Mouse (Mus musculus) frontal cortex, postnatal 36 days (tissue): ENCODE data around the gene Pax6.

Experiments used
- DNase-seq, 2 experiments: peaks; one replicate each; pipeline ENCODE4 v3.0.0; 2022; ENCODE audit warnings: low spot score in 2 of 2

Gene Pax6

DNA sequence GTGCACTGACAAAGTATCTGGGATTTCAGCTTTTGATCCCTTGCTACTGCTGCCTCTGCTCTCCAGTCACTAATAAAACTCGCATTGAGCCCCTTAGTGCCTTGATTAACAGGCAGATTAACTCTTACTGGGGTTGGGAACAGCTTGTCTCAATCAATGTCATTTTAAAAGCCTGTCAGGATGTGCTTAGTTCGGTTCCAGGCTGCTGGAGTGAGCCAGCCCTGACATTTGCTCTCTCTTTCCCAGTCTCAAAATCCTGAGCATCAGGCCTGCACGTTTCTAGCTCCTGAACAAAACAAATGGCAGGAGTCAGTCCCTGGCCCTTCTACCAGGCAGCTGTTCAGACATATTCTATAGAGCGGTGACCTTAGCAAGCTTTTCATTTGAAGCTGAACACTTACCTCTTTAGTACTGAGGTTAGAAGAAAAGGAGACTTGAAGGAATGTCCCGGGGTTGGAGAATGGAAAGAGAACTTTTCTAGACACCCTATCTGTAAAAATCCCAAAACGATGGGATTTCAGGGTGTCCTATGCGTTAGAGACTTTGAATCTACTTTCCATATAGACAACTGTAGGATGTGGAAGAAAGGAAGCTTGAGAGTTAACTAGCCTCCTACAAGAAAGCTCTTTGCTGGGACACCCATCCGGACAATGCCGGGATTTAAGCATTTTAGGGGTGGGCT, 2.6 kb downstream of the Pax6 start:
- DNase-seq = no peak

DNA sequence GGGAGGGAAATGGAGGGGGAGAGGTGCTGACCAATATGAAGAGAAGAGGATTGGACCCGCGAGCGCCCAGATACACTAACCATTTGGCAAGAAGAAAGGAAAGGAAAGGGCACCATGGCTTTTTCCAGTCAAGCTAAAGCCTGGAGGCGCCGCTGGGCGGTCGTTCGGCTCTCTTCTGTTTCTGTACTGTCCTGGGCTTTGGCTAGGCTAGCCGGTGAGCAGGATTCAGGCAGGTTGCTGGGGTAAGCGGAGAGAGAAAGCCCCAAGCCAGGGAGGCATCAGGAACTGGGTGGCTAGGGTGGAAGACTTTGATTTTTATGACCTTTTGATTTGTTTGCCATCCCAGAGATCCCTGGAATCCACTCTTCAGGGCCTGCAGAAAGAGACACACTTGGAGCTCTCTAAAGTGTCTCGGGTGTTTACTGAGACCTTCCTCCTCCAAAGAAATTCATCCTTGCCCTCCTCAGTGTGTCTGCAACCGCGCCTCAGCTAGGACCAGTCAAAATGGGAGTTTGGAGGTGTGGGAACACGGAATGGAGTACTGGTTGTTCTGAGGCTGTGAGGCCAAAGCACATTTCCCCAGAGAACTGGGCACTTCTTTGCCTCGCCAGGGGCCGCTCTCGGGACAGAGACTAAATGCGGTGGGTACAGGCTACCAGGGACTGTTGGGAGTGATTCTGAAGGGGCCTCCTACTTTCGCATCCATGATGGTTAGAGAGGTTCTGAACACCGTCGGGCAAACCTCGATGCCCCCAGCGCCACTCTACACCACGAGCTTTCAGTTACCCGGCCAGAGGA, 3.3 kb downstream of the Pax6 start:
- DNase-seq = no peak

DNA sequence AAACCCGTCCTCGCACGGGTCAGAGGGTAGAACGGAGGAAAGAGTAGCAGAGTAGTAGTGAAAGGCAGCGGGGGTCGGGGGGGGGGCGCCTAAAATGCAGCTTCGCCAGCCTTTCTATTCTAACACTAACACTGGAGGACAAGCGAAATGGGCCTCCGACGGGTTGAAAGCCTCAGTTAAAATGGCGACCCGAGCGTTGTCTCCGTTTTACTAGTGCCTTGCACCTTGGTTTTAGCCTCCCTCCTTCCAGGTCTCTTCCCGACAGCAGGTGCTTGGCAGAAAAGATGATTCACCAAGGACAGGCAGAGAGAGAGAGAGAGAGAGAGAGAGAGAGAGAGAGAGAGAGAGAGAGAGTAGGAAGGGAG, 3.9 kb downstream of the Pax6 start:
- DNase-seq = no peak

DNA sequence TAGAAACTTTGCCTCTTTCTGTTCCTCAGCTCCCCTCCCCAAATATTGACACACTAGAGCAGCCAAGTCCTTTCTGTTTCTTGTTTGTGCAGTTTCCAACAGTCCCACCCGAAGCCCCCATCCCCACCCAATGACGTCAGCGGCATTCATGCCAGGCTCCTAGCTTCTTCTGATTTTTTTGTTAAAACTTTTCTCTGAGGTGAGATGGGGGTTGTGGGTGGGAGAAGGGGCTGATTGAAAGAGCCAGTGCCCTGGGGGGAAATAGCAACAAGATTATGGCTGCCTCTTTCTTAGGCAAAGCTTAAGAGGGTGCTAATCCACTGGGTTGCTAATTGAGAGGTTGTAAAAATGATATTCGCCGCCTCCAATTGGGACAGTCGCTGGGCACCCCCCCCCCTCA, 4.4 kb downstream of the Pax6 start:
- DNase-seq = no peak

DNA sequence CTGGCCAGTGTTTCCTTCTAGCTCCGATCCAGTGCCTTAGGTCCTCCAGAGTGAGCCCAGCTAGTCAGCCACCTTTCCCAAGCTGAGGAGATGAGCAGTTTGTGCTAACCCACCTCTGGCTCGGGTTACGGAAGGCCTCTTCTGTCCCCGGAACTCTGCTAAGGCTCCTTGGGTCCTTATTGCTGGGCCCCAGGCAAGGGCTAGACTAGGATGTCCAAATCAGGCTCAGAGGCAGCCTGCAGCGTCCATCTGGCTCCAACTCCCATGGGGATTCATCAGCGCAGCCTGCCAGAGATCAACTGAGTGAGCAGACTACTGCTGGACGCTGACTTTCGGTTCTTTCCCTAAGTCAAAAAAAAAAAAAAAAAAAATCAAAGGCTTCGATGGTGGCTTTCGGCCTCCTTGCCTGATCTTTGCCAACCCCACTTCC, 4.9 kb downstream of the Pax6 start:
- DNase-seq = no peak

DNA sequence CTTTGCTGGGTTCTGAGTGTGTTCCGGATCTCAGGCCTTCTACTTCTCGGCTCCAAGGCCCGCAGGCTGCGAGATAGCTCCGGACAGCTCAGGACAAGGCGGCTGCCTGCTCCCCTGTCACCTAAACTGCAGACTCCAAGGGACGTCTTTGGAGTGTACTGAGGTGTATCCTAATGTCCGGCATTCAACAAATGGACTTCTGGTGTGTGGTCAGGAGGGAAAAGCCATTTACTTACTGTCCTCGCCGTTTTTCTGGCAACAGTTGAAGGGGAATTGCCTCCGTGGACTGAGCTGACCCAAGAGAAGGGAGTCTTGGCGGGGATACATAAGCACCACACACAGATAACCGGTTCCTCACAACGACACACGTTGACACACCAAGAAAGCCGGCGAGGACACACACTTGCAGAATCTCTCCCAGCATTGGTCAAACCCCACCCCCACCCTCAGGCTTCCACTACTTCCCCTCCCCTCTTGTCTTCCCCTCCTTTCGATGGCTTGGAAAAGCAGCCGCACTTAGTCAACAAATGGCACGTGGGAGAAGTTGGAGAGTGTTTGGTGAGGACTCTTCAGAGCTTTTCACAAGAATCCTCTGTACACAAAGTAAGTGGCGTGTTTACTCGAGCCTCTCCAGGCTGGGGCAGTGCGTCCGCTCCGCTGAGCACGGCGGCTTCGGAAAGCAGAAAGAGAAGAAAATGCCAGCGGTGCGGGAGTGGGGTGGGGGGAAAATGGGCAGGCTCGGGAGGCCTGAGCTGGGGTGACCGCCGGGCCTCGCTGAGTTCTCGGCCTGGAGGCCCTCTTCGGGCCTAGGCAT, 5.6 kb downstream of the Pax6 start:
- no peak for DNase-seq

DNA sequence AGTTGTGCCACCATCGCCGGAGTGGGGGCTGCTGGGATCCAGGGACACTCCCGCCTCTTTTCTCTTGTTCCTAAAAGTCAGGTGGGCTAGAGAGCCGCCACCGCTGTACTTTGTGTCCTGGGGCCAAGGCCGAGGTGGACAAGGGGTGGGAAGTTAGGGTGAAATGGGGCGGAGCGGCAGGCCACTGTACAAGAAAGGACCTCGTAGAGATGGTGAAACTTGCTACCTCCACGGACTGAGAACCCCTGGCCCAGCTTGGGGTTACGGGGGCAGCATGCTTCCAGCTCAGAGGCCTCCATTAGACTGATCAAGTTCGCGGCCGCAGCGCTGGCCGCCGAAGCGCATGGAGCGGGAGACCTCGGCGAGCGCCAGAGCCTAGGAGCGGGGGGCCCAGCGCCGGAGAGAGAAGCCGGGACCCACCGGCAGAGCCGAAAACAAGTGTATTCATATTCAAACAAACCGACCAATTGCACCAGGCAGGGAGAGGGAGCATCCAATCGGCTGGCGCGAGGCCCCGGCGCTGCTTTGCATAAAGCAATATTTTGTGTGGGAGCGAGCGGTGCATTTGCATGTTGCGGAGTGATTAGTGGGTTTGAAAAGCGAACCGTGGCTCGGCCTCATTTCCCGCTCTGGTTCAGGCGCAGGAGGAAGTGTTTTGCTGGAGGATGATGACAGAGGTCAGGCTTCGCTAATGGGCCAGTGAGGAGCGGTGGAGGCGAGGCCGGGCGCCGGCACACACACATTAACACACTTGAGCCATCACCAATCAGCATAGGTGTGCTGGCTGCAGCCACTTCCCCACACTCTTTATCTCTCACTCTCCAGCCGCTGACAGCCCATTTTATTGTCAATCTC, 6.4 kb downstream of the Pax6 start:
- DNase-seq = peak; percentile 76 to 84

DNA sequence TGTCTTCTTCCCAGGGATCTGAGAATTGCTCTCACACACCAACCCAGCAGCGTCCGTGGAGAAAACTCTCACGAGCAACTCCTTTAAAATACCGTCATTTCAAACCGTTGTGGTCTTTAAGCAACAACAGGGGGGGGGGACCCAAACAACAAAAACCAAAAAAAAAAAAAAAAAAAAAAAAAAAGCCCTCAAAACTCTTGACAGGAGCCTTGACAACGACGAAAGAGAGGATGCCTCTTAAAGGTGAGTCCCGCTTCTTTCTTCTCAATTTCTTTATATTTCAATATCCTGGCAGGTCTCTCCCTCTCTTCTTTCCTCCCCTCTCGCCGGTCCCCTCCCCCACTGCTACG, 7.0 kb downstream of the Pax6 start:
- DNase-seq = no peak

DNA sequence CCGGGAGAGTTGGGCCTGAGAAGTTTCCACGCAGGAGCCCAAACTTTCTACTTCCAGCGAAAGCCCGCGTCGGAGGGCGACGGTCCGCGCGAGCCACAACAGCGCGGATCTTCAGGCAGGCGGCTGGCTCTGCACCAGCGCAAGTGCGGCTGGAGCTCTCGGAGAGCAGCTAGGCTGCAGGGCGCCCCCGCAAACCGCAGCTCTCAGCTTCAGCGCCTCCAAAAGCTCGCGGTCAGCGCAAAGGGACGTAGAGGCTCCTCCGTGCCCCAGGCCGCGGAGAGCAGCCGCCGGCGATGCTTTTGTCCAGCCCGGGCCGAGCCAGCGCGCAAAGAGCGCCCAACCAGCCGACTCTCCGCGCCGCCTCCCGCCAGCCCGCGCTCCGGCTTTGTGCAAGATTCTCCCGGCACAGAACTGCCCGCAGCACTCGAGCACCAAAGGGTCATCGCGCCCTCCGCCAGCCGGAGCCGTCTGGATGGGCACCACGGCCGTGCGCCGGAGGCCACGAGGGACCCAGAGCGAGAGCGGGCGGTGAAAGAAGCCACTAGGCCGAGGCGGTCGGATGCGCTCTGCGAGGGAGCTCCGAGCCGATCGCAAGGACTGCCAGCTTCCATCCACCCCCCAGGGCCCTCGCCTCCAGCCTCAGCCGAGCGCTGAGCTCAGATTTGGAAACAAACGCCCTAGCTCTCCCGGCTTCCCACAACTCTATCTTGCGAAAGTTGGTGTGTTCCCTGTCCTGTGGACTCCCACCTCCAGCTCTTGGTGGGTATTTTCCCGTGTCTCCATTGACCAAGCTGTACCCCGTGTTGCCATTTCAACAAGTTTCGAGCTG, 7.6 kb downstream of the Pax6 start:
- DNase-seq = no peak

DNA sequence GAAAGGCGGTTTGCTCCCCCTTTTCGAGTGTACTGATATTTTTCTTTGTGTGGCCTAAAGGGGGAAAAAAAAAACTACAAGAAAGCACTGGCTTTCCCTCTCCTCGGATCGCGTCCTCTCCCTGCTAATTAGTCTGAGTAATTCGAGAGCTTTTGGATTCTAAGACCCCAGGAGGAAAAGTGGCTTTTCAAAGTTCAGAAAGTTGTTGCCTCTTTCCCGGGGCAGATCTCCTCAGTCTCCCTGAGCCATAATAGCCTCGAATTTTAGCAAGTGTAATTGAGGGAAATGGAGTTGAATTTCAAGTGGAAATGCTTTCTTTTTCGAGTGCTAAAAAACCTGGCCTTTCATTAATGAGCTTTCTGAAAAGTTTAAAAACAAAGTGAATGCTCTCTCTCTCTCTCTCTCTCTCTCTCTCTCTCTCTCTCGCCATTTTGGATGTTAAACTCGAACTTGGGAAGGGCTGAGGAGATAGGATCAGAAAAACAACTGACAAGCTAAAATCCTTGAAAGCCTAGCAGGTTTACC, 8.3 kb downstream of the Pax6 start:
- no peak for DNase-seq

DNA sequence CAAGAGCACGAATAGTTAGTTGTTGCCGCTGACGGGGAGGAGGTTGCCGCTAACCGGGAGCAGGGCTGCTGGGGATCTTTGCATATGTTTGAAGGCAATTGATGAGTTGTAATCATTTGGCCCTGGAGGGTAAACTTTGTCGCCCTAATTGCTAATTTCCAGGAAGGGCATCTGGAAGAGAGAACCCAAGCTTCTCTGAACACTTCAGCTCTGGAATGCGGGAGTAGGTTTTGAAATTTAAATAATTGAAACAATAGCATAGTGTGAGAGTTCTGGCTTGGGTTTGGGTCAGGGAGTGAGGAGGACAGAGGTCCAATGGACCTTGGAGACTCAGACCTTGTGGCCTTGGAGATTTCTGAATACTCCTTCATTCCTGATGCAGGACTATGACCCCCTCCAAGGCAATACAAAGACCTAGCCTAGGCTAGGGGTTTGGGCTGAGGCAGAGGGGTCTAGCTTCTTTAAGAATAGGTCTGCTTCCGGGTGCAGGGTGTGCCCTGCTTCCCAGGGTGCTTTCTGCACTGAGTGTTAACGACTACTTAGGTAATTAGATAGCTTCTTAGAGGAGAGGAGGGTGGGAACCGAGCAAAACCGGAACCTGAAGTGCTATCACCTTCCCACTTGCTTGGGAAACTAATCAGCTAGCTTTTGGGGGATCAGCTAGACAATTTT, 8.9 kb downstream of the Pax6 start:
- no peak for DNase-seq

DNA sequence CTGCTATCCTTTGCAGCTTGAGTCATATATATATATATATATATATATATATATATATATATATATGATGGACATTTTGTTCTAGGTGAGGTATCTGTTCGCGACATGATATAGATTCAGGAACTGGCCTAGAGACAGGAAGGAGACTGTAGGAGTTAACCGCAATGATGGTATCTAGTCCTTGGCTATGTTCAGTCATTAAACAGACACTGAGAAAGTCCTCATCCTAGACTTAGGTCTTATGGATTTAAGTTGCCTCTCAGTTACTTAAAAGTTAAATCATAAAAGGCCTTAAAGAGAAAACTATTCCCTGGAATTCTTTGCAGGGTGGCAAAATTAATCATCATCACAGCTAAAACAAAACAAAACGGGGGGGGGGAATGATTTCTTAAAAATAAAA, 9.6 kb downstream of the Pax6 start:
- no peak for DNase-seq

DNA sequence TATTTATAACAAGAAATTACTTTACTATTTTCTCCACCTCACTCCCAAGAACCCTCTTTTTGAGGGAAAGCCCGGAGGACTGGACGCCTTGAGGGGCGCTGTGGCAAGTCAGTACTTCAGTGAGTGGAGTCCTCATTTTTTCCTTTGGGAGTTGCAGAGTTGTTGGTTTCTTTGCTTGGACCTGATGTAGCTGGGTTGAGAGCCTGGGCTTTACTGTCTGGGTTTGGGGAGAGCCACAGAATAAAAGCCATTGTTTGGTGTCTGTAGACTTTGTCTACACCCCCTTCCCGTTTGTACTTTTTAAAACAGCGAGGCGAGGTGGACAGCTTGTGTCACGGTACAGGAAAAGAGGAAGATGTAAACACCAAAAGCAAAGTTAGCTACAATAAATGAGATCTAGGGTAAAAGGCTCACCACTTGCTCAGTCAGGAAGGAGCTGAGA, 10.2 kb downstream of the Pax6 start:
- no peak for DNase-seq

DNA sequence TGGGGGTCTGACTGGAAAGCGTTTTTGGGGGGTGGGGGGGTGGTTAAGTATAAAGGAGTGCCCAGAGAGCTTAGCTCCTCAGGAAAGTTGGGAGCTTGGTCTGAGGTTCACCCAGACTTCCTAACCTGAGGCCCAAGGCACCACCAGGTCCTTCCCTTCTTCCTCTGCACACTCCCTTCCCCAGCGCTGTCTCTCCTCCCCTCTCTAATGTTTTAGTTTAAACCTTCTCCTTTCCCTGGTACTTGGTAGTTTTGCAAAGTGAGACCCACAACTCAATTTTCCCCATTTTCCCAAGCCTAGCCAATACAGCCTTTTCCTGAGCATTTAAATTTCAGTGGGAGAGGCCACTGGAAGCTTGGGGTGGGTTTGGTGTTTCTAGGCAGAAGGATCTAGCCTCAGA, 10.6 kb downstream of the Pax6 start:
- no peak for DNase-seq

DNA sequence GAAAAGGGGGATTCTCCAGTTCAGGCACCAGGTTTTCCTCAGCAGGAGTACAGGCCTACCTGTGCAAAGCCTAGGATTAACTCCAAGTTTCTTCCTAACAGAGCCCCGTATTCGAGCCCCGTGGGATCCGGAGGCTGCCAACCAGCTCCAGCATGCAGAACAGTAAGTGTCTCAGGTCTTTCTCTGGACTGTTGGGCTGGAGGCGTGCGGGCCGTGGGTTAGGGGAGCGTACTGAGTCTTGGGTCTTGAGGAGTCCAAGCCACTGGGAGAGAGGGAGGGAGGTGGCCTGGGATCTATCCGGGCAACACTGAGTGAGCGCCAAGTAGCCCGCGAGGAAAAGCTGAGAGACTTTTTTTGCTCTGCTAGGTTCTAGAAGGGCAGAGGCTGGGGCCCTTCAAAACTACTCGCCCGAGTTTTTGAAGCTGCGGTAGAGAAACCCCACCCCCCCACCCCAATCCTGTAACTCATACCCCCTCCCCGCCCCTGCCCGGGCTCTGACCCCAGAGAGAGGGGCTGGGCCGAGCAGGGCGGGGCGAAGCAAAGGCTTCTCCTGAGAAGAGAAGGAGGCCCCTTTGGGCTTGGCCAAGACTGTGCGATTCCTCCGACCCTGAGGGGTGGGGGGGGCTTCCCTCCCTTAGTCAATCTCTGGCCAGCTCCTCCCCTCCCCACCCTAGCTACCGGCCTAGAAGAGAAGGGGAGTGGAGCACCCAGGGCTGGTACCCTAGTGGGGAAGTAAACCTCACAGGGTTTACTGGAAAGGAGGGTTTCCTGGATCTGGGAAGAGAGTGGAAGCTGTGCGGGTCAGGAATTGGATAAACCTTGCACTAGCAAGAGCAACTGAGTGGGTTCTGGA, 11.7 kb downstream of the Pax6 start:
- no peak for DNase-seq

DNA sequence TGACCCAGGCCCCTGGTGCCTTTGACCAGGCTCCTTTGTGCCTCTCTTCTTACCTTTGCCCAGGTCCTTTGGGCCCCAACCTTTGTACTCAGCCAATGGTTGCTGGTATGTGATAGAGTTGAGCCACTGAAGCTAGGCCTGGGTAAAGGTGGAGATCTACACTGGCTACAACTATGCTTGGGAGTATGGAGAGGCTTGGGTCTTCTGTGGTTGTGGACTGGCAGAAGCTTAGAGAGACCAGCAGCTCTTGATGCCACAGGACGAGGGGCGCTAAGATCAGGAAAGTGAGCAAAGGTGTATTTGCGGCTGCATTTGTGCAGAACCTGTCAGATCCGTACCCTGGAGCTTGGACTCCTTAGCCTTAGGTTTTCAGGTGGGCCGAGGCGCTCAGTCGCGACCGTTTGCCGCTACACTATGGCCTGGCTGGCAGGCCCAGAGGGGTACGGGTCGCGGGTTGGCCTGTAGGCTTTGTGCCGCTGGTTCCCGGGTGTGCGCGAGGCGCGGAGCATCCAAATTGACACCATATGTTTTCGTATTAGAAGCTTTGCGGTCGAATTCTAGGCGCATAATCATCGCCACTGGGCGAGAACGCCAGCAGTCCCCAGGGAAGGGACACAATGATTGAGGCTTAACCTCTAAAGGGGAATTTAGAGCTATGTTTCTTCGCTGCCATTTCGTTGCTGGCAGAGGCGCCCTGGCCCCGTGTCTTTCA, 12.5 kb downstream of the Pax6 start:
- DNase-seq = no peak

DNA sequence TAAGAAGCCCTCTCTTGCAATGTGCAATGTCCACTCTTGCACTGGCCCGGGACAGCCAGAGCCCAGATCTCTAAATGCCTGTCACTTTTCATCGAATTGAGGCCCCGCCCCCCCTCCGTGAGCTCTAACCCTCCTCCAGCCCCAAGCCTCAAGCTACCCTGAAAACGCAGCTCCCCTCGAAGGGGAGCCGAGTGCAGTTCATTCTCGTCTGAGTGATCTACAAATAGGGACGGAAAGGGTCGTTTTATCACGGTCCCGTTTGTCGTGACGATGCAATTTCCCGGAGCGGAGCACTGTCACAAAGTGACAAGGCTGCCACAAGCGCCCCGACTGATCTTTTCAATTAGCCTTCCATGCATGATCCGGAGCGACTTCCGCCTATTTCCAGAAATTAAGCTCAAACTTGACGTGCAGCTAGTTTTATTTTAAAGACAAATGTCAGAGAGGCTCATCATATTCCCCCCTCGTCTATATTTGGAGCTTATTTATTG, 13.4 kb downstream of the Pax6 start:
- DNase-seq = no peak

DNA sequence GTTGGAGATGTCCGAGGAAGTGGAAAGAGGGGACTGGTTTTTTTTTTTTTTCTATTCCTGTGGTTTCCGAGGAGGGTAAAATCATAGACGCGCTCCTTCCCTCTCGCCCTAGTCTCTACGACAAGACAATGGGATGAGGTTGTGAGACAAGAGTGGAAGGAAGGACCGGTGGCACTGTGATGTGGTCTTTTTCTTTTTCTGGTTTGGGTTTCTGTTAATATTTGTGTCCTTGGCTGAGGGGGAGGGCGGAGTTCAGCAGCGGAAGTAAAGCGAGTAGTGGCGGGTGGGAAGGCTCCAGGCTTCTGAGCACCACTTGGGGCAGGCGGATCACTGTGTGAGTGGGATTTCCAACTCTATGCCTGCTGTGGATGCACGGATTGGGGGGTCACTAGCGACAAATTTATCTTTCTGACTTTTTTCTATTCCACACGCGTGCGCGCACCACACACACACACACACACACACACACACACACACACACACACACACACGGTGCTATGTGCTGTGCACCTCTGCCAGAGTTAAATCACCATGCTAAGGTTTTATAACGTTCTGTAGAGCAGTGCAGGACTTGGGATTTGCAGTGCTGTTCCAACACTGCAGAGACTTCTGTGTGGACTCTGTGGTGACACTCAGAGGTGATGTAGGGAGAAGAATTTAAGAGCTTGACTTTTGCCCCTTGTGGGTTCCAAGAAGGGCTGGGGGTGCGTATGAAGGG, 14.1 kb downstream of the Pax6 start:
- no peak for DNase-seq
